Mouse (Mus musculus): ENCODE measurements at regions not wholly inside any gene's neighbourhood (a gene's known extent, or its start where the extent isn't known, plus 50 kb on each side); places are given as distances from the start of the nearest gene placed in this dataset.

DNA sequence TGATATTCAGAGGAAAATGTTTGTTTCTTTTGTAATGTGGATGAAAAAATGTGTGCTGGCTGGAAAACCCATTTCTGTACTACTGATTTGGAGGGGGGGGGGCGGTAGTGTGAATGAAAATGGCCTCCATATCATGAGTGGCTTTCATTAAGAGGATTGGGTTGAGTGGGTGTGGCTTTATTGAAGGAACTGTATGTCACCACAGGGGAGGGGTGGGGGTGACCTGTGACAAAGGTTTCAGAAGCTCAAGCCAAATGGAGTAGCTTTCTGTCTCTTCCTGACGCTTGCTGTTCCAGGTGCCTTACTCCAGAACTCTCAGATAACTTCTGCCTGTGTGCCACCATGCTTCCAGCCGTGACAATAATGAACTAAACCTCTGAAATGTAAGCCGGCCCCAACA lies 242.0 kb upstream of the Gm765 start:
- DNase-seq (ENCODE audit: low read depth in 3 of 3, low spot score in 3 of 3): no peak
- TF ChIP-seq CTCF (IDR thresholded peaks at IDR 0.05; ENCODE audit: low read depth) (no peak), EP300 (IDR thresholded peaks at IDR 0.05; ENCODE audit: low read depth) (no peak)
- no peak for ATAC-seq (ENCODE audit: insufficient read depth)
- Histone ChIP-seq H3K27me3 (ENCODE audit: control insufficient read depth, insufficient read depth, low read length) (no peaks in the 10 kb centered on the region), H3K4me1 (replicated peaks; ENCODE audit: control insufficient read depth in 2 of 2, insufficient read depth in 2 of 2, low read length in 1 of 2) (0 out of 4 replicates have a peak, but pooled peaks cover 0 to 2% of the 10 kb centered on the region in 2 experiments), H3K4me3 (ENCODE audit: insufficient read depth in 1 of 2, low read depth in 2 of 2, low read length in 2 of 2) (no peak overlapping the region), H3K4me2 (ENCODE audit: low read depth) (no peak overlapping the region), H3K9ac (replicated peaks) (no peak overlapping the region), H3K9me3 (ENCODE audit: control insufficient read depth, low read length) (no peaks in the 10 kb centered on the region), H3K27ac (no peak overlapping the region), H3K36me3 (replicated peaks; ENCODE audit: control insufficient read depth, insufficient read depth, low read depth) (no peaks in the 10 kb centered on the region)
- 64% methylated on average over 4 of the region's 4 CpGs for WGBS (ENCODE audit: insufficient replicate concordance)

DNA sequence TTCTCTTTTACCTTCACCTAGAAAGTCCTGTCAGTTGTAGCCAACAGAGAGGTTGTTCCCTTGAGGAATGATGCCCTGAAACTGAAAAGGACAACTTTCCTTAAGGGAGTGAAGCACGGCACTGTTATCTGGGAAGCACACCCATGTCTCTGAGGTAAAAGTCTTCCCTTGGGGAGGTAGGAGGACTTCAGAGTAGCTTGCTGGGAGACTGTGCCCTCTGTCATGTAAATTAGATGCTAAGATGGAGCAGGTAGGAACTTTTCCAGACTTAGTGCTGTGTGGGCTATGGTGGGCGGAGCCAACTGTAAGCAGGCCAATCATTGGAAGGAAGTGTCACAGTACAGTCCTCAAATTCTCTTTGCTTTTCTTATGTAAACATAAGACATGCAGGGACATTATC lies 240.3 kb upstream of the Gm765 start:
- no peak overlapping the region for H3K4me2 ChIP-seq (ENCODE audit: low read depth)
- no peak overlapping the region for H3K4me3 ChIP-seq (ENCODE audit: insufficient read depth in 1 of 2, low read depth in 2 of 2, low read length in 2 of 2)
- TF ChIP-seq EP300 (IDR thresholded peaks at IDR 0.05; ENCODE audit: low read depth): no peak
- TF ChIP-seq CTCF (IDR thresholded peaks at IDR 0.05; ENCODE audit: low read depth): no peak
- DNase-seq (ENCODE audit: low read depth in 3 of 3, low spot score in 3 of 3) (no peak), ATAC-seq (ENCODE audit: insufficient read depth) (no peak)
- no peaks in the 10 kb centered on the region for H3K27me3 ChIP-seq (ENCODE audit: control insufficient read depth, insufficient read depth, low read length)
- no peaks in the 10 kb centered on the region for H3K36me3 ChIP-seq (replicated peaks; ENCODE audit: control insufficient read depth, insufficient read depth, low read depth)
- 33% methylated on average over 2 of the region's 2 CpGs for WGBS (ENCODE audit: insufficient replicate concordance)
- no peaks in the 10 kb centered on the region for H3K4me1 ChIP-seq (replicated peaks; ENCODE audit: control insufficient read depth in 2 of 2, insufficient read depth in 2 of 2, low read length in 1 of 2)
- H3K9me3 ChIP-seq (ENCODE audit: control insufficient read depth, low read length): no peaks in the 10 kb centered on the region
- H3K27ac ChIP-seq: no peak overlapping the region
- no peak overlapping the region for H3K9ac ChIP-seq (replicated peaks)

DNA sequence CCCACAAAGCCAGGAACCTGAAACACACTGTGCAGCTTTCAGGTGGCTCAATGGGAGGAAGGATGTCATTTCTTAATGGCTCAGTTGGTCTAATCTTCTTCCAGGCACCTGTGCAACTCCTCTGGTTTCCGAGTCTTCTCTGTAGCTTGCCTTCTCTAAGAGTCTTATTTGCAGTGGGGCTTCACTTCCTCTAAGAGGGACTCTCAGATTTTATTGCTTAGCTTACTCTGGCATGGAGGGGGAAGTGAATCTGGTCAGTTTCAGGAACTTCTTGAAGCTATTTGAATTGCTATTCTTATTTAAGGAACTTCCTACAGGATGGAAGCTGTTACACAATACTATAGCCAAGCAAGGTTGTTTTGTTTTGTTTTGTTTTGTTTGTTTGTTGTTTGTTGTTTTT lies 232.7 kb upstream of the Gm765 start:
- Histone ChIP-seq H3K9me3 (ENCODE audit: control insufficient read depth, low read length) (no peaks in the 10 kb centered on the region), H3K4me2 (ENCODE audit: low read depth) (no peak overlapping the region), H3K9ac (replicated peaks) (no peak overlapping the region), H3K27ac (no peak overlapping the region), H3K27me3 (ENCODE audit: control insufficient read depth, insufficient read depth, low read length) (no peaks in the 10 kb centered on the region), H3K4me3 (ENCODE audit: insufficient read depth in 1 of 2, low read depth in 2 of 2, low read length in 2 of 2) (no peak overlapping the region), H3K4me1 (replicated peaks; ENCODE audit: control insufficient read depth in 2 of 2, insufficient read depth in 2 of 2, low read length in 1 of 2) (no peaks in the 10 kb centered on the region), H3K36me3 (replicated peaks; ENCODE audit: control insufficient read depth, insufficient read depth, low read depth) (no peaks in the 10 kb centered on the region)
- WGBS (ENCODE audit: insufficient replicate concordance): 53% methylated on average over 1 of the region's 1 CpGs
- TF ChIP-seq CTCF (IDR thresholded peaks at IDR 0.05; ENCODE audit: low read depth) (no peak), EP300 (IDR thresholded peaks at IDR 0.05; ENCODE audit: low read depth) (no peak)
- no peak for DNase-seq (ENCODE audit: low read depth in 3 of 3, low spot score in 3 of 3)
- no peak for ATAC-seq (ENCODE audit: insufficient read depth)

DNA sequence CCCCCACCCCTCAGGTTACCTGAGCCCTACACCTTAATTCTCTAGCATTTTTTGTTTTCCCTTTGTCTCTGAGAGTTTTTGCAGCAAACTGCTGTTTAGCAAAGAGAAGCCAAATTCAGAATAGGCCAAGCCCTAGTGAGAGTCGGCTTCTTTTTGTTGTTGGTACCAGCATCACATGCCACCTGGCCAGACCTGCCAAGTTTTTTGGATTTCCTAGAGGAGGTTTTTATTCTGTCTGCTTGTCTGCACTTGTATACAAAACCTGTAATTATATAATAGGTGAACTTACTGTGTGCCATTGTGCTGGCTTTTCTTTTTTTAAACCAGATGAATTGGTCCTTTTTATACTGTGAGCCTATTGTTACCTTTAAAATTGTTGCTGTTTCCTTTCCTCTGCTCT lies 213.1 kb upstream of the Gm765 start:
- Histone ChIP-seq H3K9me3 (ENCODE audit: control insufficient read depth, low read length) (no peaks in the 10 kb centered on the region), H3K36me3 (replicated peaks; ENCODE audit: control insufficient read depth, insufficient read depth, low read depth) (no peaks in the 10 kb centered on the region), H3K9ac (replicated peaks) (no peak overlapping the region), H3K27ac (no peak overlapping the region), H3K4me2 (ENCODE audit: low read depth) (no peak overlapping the region), H3K4me3 (ENCODE audit: insufficient read depth in 1 of 2, low read depth in 2 of 2, low read length in 2 of 2) (no peak overlapping the region), H3K4me1 (replicated peaks; ENCODE audit: control insufficient read depth in 2 of 2, insufficient read depth in 2 of 2, low read length in 1 of 2) (no peaks in the 10 kb centered on the region), H3K27me3 (ENCODE audit: control insufficient read depth, insufficient read depth, low read length) (no peaks in the 10 kb centered on the region)
- no peak for TF ChIP-seq EP300 (IDR thresholded peaks at IDR 0.05; ENCODE audit: low read depth)
- TF ChIP-seq CTCF (IDR thresholded peaks at IDR 0.05; ENCODE audit: low read depth): no peak
- no peak for ATAC-seq (ENCODE audit: insufficient read depth)
- DNase-seq (ENCODE audit: low read depth in 3 of 3, low spot score in 3 of 3): no peak
- WGBS (ENCODE audit: insufficient replicate concordance): 69% methylated on average over 1 of the region's 1 CpGs

DNA sequence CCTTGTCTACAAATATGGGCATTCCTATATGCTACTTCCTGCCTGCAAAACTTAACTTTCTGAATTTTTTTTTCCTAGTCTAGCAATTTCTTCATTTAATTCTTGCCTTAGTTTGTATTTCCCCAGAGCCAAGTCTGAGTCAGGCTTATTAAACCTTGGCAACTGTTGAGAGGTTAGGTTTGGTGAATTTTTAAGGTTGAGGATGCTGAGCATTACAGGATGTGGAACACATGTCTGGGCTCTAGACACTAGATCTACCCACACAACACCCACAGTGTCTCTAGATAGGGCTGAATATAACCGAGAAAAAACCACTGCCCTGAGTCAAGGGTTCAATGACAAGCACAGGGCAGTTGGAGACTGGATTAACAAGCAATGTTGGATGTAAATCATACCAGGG lies 211.4 kb upstream of the Gm765 start:
- Histone ChIP-seq H3K4me2 (ENCODE audit: low read depth) (no peak overlapping the region), H3K9me3 (ENCODE audit: control insufficient read depth, low read length) (no peaks in the 10 kb centered on the region), H3K27ac (no peak overlapping the region), H3K27me3 (ENCODE audit: control insufficient read depth, insufficient read depth, low read length) (no peaks in the 10 kb centered on the region), H3K36me3 (replicated peaks; ENCODE audit: control insufficient read depth, insufficient read depth, low read depth) (no peaks in the 10 kb centered on the region), H3K4me1 (replicated peaks; ENCODE audit: control insufficient read depth in 2 of 2, insufficient read depth in 2 of 2, low read length in 1 of 2) (no peaks in the 10 kb centered on the region), H3K4me3 (ENCODE audit: insufficient read depth in 1 of 2, low read depth in 2 of 2, low read length in 2 of 2) (no peak overlapping the region), H3K9ac (replicated peaks) (no peak overlapping the region)
- TF ChIP-seq CTCF (IDR thresholded peaks at IDR 0.05; ENCODE audit: low read depth) (no peak), EP300 (IDR thresholded peaks at IDR 0.05; ENCODE audit: low read depth) (no peak)
- no peak for ATAC-seq (ENCODE audit: insufficient read depth)
- DNase-seq (ENCODE audit: low read depth in 3 of 3, low spot score in 3 of 3): no peak
- 29% methylated on average over 1 of the region's 1 CpGs for WGBS (ENCODE audit: insufficient replicate concordance)

All from liver, embryonic 14.5 days (tissue).